Mouse (Mus musculus) kidney, adult 8-10 months (tissue): ENCODE data around the gene Asap2.
"Not testable (repeated sequence)": the region's sequence is repeated elsewhere in the genome, so short reads cannot be mapped to it uniquely, and the experiment has no call there.

Experiments
- DNase-seq, 2 experiments: peaks; one replicate each; pipeline ENCODE4 v3.0.0; 2022

Asap2 gene

GRCm38 (mm10) chr12:20990132-20990531, at the start of gene Asap2:
Gene Asap2 (plus strand): TSS chr12:20990459.
- DNase-seq = peak; percentile 27 to 46

- DNase-seq = not testable (repeated sequence)
Measured at GRCm38 (mm10) chr12:20947051-20947997, 42.9 kb upstream of the Asap2 start.

- DNase-seq = peak in 1 of 2 experiments; percentile 1
Measured at GRCm38 (mm10) chr12:20990579-20990978, 320 bp downstream of the Asap2 start.

- DNase-seq = peak in 1 of 2 experiments; percentile 6
Measured at GRCm38 (mm10) chr12:21030875-21031274, 40.6 kb downstream of the Asap2 start.

GRCm38 (mm10) chr12:21046716-21047115, 56.5 kb downstream of the Asap2 start:
- not testable (repeated sequence) for DNase-seq

GRCm38 (mm10) chr12:21075731-21076130, 85.5 kb downstream of the Asap2 start:
- DNase-seq = peak; percentile 53 to 87

GRCm38 (mm10) chr12:21090168-21090567, 99.9 kb downstream of the Asap2 start:
- DNase-seq = not testable (repeated sequence)

- DNase-seq = not testable (repeated sequence)
Measured at GRCm38 (mm10) chr12:21092446-21092845, 102.2 kb downstream of the Asap2 start.

- not testable (repeated sequence) for DNase-seq
Measured at GRCm38 (mm10) chr12:21097806-21098325, 107.6 kb downstream of the Asap2 start.

GRCm38 (mm10) chr12:21111116-21111475, 120.8 kb downstream of the Asap2 start:
- DNase-seq = peak in 1 of 2 experiments; percentile 24

- DNase-seq = peak; percentile 77 to 79
Measured at GRCm38 (mm10) chr12:21111476-21112452, 121.5 kb downstream of the Asap2 start.

GRCm38 (mm10) chr12:21112453-21112857, 122.2 kb downstream of the Asap2 start:
- DNase-seq = peak; percentile 66 to 69

GRCm38 (mm10) chr12:21119446-21119845, 129.2 kb downstream of the Asap2 start:
- DNase-seq = peak; percentile 38 to 62

GRCm38 (mm10) chr12:21122818-21123217, 132.6 kb downstream of the Asap2 start:
- no peak for DNase-seq

GRCm38 (mm10) chr12:21123647-21124046, 133.4 kb downstream of the Asap2 start:
- no peak for DNase-seq

- DNase-seq = no peak
Measured at GRCm38 (mm10) chr12:21125675-21126470, 135.6 kb downstream of the Asap2 start.

GRCm38 (mm10) chr12:21126516-21126915, 136.3 kb downstream of the Asap2 start:
- no peak for DNase-seq

GRCm38 (mm10) chr12:21128930-21129869, 138.9 kb downstream of the Asap2 start:
- DNase-seq = no peak

- no peak for DNase-seq
Measured at GRCm38 (mm10) chr12:21130274-21130823, 140.1 kb downstream of the Asap2 start.

- no peak for DNase-seq
Measured at GRCm38 (mm10) chr12:21132537-21132936, 142.3 kb downstream of the Asap2 start.
